Mouse (Mus musculus) duodenum, adult 2 months (tissue): Measurements from ENCODE around the gene Nptxr. TPM values are rescaled to one million over a fixed set of nuclear protein-coding genes. Genes with fewer than 3 reads are reported as not detected.

Experiments used
- polyA plus RNA-seq: library from polyadenylated mRNA; depleted of rRNA; stranded (reverse); fragments of >200 nt; gene quantifications from 2 replicates; pipeline ENCODE4 v1.2.3, GENCODE M21; 2012; ENCODE audit warnings: low replicate concordance; rRNA removed

Gene Nptxr
- 1.1 and 1.2 TPM in 2 replicates for polyA plus RNA-seq

GRCm38 (mm10) chr15:79804352-79805071 is at the start of gene Nptxr:
Gene Nptxr, minus strand, starts transcription at chr15:79804766.

GRCm38 (mm10) chr15:79834130-79834880 is 29.7 kb upstream of the Nptxr start, which contains the start of the genes Npcd and Cbx6:
Gene Npcd, minus strand, starts transcription at chr15:79834237.
Gene Cbx6, minus strand, starts transcription at chr15:79834688.

GRCm38 (mm10) chr15:79777749-79778148 is 26.8 kb downstream of the Nptxr start, which contains the start of gene Dnal4:
Gene Dnal4, minus strand, starts transcription at chr15:79777849.

GRCm38 (mm10) chr15:79741921-79742705 is 62.5 kb downstream of the Nptxr start, which contains the start of gene Sun2:
Gene Sun2, minus strand, starts transcription at chr15:79742536.

Other genes with a start within 250 kb of the Nptxr start
- 0.13 TPM in 1 of 2 replicates, not detected in the other for gene Dmc1, start 199.7 kb downstream of the Nptxr start, polyA plus RNA-seq
- gene Fam227a, start 145.8 kb downstream of the Nptxr start, polyA plus RNA-seq = 0.08 and 0.22 TPM in 2 replicates
- gene Cby1, start 145.6 kb downstream of the Nptxr start, polyA plus RNA-seq = 7.6 and 9.6 TPM in 2 replicates
- gene Tomm22, start 133.9 kb downstream of the Nptxr start, polyA plus RNA-seq = 16.2 and 23.5 TPM in 2 replicates
- gene Josd1, start 116.8 kb downstream of the Nptxr start, polyA plus RNA-seq = 13.5 and 14.9 TPM in 2 replicates
- gene Gtpbp1, start 113.9 kb downstream of the Nptxr start, polyA plus RNA-seq = 21.2 and 36.3 TPM in 2 replicates
- 18.8 and 19.8 TPM in 2 replicates for gene Sun2, start 62.2 kb downstream of the Nptxr start, polyA plus RNA-seq
- 18.0 and 20.8 TPM in 2 replicates for gene Dnal4, start 26.9 kb downstream of the Nptxr start, polyA plus RNA-seq
- gene Npcd, start 29.5 kb upstream of the Nptxr start, polyA plus RNA-seq = 0.46 and 2.7 TPM in 2 replicates
- 14.2 and 16.8 TPM in 2 replicates for gene Cbx6, start 29.9 kb upstream of the Nptxr start, polyA plus RNA-seq
- gene Apobec3, start 86.9 kb upstream of the Nptxr start, polyA plus RNA-seq = 7.4 and 10.7 TPM in 2 replicates
- 14.5 and 21.5 TPM in 2 replicates for gene Cbx7, start 166.4 kb upstream of the Nptxr start, polyA plus RNA-seq
- 7.5 and 8.5 TPM in 2 replicates for gene Pdgfb, start 210.2 kb upstream of the Nptxr start, polyA plus RNA-seq